Mouse (Mus musculus) kidney, embryonic 15.5 days (tissue): ENCODE measurements around the gene AC129217.1. TPM values are rescaled to one million over a fixed set of nuclear protein-coding genes. Genes with fewer than 3 reads are reported as not detected.
A peak's percentile ranks its signal among the peaks of the same experiment; 100 is the strongest.

ENCODE experiments used
- ATAC-seq: fragments of 200-750 bp; cut with Nextera tagmentation; replicated peaks from 2 replicates; pipeline ENCODE4 v1.8.0; 2017; ENCODE audit warnings: moderate TSS enrichment; ENCODE audit not compliant: low FRiP score
- H3K27ac ChIP-seq: fragments of 300-500 bp; sonication (generic); 2 replicates; pipeline ENCODE4 v1.5.1; 2015; ENCODE audit warnings: mild to moderate bottlenecking, inconsistent platforms
- H3K27me3 ChIP-seq: fragments of 300-500 bp; sonication (generic); 2 replicates; pipeline ENCODE4 v1.6.1; 2015; ENCODE audit warnings: inconsistent platforms
- H3K36me3 ChIP-seq: fragments of 300-500 bp; sonication (generic); 2 replicates; pipeline ENCODE4 v1.6.1; 2015; ENCODE audit warnings: inconsistent platforms
- H3K4me1 ChIP-seq: fragments of 300-500 bp; sonication (generic); 2 replicates; pipeline ENCODE4 v1.6.1; 2015; ENCODE audit warnings: inconsistent platforms
- H3K4me2 ChIP-seq: fragments of 300-500 bp; sonication (generic); 2 replicates; pipeline ENCODE4 v1.6.1; 2015; ENCODE audit warnings: moderate library complexity, mild to moderate bottlenecking, inconsistent platforms
- H3K4me3 ChIP-seq: fragments of 300-500 bp; sonication (generic); replicated peaks from 2 replicates; pipeline ENCODE4 v1.5.1; 2015; ENCODE audit warnings: mild to moderate bottlenecking, inconsistent platforms
- H3K9ac ChIP-seq: fragments of 300-500 bp; sonication (generic); 2 replicates; pipeline ENCODE4 v1.6.1; 2015; ENCODE audit warnings: mild to moderate bottlenecking, inconsistent platforms
- H3K9me3 ChIP-seq: fragments of 300-500 bp; sonication (generic); replicated peaks from 2 replicates; pipeline ENCODE4 v1.6.1; 2016; ENCODE audit warnings: inconsistent platforms
- WGBS: fragments of 180-500 bp; shearing (Covaris S2); methylation state at CpG from one replicate; pipeline ENCODE4 v1.1.7; 2015; ENCODE audit warnings: mixed read lengths; 5-methylcytosine and 5-hydroxymethylcytosine counted together
- polyA plus RNA-seq: library from polyadenylated mRNA; unstranded; fragments of >200 nt; fragmentation: Nextera tagmentation; extraction: Ambion mirVana; gene quantifications from 2 replicates; pipeline ENCODE4 v1.2.1, GENCODE M21; 2015

The AC129217.1 gene
- polyA plus RNA-seq, 1 experiment from 2014 or later = not detected

DNA sequence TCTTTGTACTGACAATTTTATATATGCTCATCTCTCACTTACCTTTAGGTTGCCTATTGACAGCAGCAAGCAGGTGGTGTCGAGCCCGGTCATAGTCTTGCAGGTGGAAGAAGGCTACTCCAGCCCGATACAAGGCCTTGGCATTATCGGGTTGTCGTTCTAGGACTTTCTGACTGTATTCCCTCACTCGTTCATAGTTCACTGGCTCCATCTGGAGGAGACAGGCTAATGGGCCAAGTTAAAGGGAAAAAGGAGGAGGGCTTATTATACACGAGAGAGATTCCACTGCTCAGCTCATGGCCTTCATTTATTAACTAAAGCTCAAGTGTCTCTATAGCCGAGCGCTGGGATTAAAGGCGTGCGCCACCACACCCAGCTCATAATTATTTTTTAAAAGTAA is 13.8 kb upstream of the AC129217.1 start:
- peaks cover 61% of the 10 kb centered on the region for H3K36me3 ChIP-seq
- H3K27me3 ChIP-seq = no peaks in the 10 kb centered on the region
- no peak overlapping the region for H3K4me3 ChIP-seq
- H3K4me1 ChIP-seq = peaks cover 27% of the 10 kb centered on the region
- WGBS = 61% methylated on average over 11 of the region's 11 CpGs
- peak overlapping the region; percentile 27; the same call in 1 of the 2 replicates for H3K27ac ChIP-seq
- no peak overlapping the region for H3K9ac ChIP-seq
- no peaks in the 10 kb centered on the region for H3K9me3 ChIP-seq
- 0 out of 2 replicates have a peak overlapping the region, but pooled peaks have one; percentile 27 for H3K4me2 ChIP-seq
- ATAC-seq = no peak

DNA sequence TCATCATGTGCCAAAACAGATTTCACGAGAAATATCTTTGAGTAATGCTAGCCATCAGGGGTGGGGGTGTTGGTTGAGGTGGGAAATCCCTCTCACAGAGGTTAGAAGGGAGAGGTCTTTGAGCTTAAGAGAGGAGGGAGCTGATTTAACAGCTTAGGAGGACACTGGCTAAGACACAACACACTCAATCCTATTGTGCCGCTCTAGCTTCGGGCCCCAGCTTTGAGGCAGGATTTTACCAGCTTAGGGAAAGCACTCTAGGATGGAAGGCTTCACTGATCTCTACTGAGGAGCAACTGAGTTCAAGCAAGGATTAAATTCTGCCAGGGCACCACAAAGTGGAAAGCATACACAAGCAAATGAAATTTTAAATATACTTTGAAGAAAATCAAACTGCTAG is 12.6 kb upstream of the AC129217.1 start:
- Histone ChIP-seq H3K36me3 (peaks cover 50% of the 10 kb centered on the region), H3K9ac (peak overlapping the region; percentile 28; the same call in 1 of the 2 replicates), H3K27me3 (no peaks in the 10 kb centered on the region), H3K4me2 (peak overlapping the region; percentile 88), H3K4me1 (peaks cover 30% of the 10 kb centered on the region), H3K27ac (no peak overlapping the region), H3K9me3 (no peaks in the 10 kb centered on the region), H3K4me3 (peak overlapping the region; percentile 17; the same call in 1 of the 2 replicates)
- WGBS = 84% methylated on average over 3 of the region's 3 CpGs
- no peak for ATAC-seq

DNA sequence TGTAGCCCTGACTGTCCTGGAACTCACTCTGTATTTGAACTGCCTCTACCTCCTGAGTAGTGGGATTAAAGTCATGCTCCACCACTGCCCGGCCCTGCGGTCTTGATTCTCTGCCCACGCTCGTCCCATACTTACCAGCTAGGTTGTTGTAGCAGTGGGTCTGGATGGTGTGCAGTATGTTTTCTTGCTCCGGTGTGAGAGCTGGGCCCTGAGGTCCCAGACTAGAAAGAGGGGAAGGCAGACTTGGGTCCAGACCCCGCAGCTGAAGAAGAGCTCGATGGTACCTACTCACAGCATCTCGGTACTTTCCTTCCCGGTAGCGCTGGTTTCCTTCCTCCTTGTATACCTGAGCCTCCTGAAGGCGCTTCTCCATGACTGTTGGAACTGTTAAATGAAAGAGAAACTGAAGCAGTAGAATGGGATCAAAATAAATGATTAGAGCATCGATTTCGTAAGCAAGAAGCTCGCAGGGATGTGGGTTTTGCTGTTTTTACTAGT is 11.2 kb upstream of the AC129217.1 start:
- Histone ChIP-seq H3K4me3 (peak overlapping the region; percentile 88), H3K27ac (peak overlapping the region; percentile 100), H3K9me3 (no peaks in the 10 kb centered on the region), H3K4me1 (peaks cover 43% of the 10 kb centered on the region), H3K9ac (peak overlapping the region; percentile 82), H3K36me3 (peaks cover 45% of the 10 kb centered on the region), H3K27me3 (no peaks in the 10 kb centered on the region), H3K4me2 (peak overlapping the region; percentile 88)
- no peak for ATAC-seq
- 19% methylated on average over 14 of the region's 14 CpGs for WGBS

DNA sequence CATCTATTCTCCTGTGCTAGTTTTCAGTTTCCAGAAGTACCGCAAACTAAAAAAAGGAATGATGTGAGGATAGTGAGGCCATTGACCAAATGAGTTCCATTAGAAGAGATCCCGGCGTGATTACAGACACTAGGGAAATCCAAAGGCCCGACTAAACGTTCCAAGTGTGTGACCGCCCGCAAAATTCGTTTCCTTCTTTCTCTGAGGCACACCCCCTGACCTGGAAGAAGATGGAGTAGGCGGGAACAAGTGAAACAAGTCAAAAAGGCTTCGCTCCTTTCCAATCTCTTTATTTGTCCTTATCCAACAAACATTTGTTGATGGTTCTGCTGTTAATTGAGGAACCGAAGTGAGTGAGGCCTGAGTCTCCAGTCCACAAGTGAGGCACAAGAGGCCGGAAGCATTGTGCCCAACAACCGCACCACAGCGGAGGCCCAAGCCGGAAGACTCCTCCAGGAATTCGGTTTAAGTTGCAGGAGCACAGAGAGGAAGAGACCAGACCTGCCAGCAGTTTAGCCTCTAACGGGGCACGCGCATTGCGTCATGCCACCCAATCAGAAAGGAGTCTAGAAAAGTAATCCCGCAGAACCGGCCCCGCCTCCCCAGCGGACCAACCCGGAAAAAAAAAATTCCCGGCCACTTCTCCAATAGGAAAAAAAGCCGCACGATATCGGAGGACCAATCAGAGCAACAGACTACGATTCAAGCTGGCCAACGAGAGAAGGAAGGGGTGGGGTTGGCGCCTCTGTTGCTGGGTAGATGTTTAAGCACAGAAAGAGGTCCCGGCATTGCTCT is 10.6 kb upstream of the AC129217.1 start, which contains the start of gene Ttc9c:
Gene Ttc9c, minus strand, starts transcription at position 533 of the 795 bp plus-strand sequence.
- WGBS = under 1% methylated on average over 33 of the region's 33 CpGs
- H3K27ac ChIP-seq = peak within 1 kb of the TSS; percentile 100
- no peaks in the 10 kb centered on the region for H3K9me3 ChIP-seq
- peak; percentile 93 for ATAC-seq
- no peaks in the 10 kb centered on the region for H3K27me3 ChIP-seq
- H3K9ac ChIP-seq = peak within 1 kb of the TSS; percentile 99
- peak within 1 kb of the TSS; percentile 88 for H3K4me3 ChIP-seq
- H3K36me3 ChIP-seq = peaks cover 45% of the 10 kb centered on the region
- peak within 1 kb of the TSS; percentile 88 for H3K4me2 ChIP-seq
- H3K4me1 ChIP-seq = peaks cover 44% of the 10 kb centered on the region

DNA sequence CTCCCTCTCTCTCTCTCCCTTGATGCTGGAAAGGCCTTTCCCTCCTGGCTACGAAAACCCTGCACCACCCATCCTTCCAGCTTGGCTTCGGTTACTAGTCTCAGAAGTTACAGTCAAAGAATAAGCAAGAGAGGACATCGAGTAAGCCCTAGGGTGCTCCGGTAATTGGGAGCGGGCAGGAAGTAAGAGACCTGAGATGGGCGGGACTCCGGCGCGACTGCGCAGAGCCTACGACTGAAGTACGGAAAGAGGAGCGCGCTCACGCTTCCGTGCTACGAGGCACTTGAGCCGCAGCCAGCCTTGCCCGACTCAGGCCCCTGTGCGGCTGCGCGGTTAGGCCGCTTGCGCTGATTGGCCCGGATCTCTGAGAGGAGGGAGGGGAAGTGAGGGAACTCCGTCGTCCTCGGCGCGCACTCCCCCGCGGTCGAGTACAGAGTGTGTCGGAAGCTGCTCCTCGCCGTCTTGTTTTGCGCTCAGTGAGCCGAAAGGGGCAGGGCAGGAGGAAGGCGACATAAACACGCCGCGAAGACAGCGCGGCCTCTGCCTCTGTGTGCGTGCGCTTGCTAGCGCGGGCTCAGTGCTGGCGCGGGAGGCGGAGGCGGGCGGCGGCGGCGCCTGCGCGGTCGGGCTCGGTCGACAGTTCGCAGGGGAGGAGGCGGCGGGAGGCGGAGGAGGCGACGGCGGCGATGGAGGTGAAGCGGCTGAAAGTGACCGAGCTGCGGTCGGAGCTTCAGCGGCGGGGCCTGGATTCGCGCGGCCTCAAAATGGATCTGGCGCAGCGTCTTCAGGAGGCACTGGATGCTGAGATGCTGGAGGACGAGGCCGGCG is 9.8 kb upstream of the AC129217.1 start, which contains the start of gene Hnrnpul2:
Gene Hnrnpul2, plus strand, starts transcription at position 415 of the 828 bp plus-strand sequence.
- H3K4me2 ChIP-seq = peak within 1 kb of the TSS; percentile 88
- no peaks in the 10 kb centered on the region for H3K27me3 ChIP-seq
- peaks cover 46% of the 10 kb centered on the region for H3K36me3 ChIP-seq
- peaks cover 44% of the 10 kb centered on the region for H3K4me1 ChIP-seq
- H3K27ac ChIP-seq = peak within 1 kb of the TSS; percentile 100
- ATAC-seq = peak; percentile 95
- no peaks in the 10 kb centered on the region for H3K9me3 ChIP-seq
- peak within 1 kb of the TSS; percentile 88 for H3K4me3 ChIP-seq
- peak within 1 kb of the TSS; percentile 99 for H3K9ac ChIP-seq
- under 1% methylated on average over 83 of the region's 83 CpGs for WGBS

DNA sequence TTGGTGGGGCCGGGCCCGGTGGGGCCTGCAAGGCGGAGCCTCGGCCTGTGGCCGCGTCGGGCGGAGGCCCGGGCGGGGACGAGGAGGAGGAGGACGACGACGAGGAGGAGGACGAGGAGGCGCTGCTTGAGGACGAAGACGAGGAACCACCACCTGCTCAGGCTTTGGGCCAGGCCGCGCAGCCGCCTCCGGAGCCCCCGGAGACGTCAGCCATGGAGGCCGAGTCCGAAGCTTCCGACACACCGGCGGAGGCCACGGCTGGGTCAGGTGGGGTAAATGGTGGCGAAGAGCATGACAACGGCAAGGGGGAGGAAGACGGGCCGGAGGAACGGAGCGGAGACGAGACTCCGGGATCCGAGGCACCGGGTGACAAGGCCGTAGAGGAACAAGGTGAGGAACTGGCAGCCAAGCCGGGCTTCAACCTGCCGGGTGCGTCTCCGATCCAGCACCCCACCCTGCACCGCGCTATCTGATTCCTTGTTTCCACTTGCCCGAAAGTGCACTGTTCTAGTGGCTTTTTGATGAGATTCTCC is 9.1 kb upstream of the AC129217.1 start:
- H3K36me3 ChIP-seq = peaks cover 46% of the 10 kb centered on the region
- peaks cover 42% of the 10 kb centered on the region for H3K4me1 ChIP-seq
- H3K9me3 ChIP-seq = no peaks in the 10 kb centered on the region
- H3K27ac ChIP-seq = peak overlapping the region; percentile 100
- H3K4me2 ChIP-seq = peak overlapping the region; percentile 88
- H3K27me3 ChIP-seq = no peaks in the 10 kb centered on the region
- peak overlapping the region; percentile 99 for H3K9ac ChIP-seq
- peak; percentile 20 for ATAC-seq
- peak overlapping the region; percentile 88 for H3K4me3 ChIP-seq
- under 1% methylated on average over 48 of the region's 48 CpGs for WGBS

DNA sequence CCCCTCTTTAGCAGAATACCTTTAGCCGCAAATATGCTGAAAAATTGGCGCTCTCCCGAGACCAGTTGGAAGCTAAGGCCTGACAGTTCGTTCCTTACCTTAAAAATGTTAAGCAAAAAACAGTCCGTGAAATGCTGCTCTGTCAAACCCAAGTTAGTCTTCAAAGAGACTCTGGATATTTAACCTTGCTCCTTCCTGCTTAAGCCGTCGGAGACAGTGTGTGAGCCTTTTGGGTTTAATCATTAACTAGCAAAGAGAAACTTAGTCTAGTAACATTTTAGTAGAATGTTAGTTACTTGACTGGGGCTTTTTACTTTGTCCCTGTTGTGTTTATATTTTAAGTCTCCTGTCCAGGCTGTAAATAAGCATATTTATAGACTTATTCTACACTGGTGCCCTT is 8.4 kb upstream of the AC129217.1 start:
- ATAC-seq = no peak
- under 1% methylated on average over 7 of the region's 7 CpGs for WGBS
- Histone ChIP-seq H3K4me1 (peaks cover 35% of the 10 kb centered on the region), H3K9me3 (no peaks in the 10 kb centered on the region), H3K27ac (peak overlapping the region; percentile 100), H3K9ac (peak overlapping the region; percentile 99), H3K4me3 (peak overlapping the region; percentile 88), H3K27me3 (no peaks in the 10 kb centered on the region), H3K36me3 (peaks cover 46% of the 10 kb centered on the region), H3K4me2 (peak overlapping the region; percentile 88)

DNA sequence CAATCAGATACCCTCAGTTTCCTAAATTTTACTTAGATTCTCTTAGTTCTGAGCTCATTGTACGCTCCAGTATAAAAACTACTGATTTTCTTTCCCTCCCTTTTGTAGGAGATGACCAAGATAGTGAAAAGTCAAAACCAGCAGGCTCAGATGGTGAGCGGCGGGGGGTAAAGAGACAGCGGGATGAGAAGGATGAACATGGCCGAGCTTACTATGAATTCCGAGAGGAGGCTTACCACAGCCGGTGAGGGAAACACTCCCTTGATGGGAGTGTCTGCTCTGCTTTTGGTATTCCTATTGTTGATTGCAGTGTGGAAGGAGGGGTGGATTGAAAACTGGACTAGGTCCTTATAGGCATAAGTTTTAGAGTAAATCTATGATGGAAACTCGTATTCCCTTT is 6.9 kb upstream of the AC129217.1 start:
- Histone ChIP-seq H3K36me3 (peaks cover 51% of the 10 kb centered on the region), H3K4me2 (peak overlapping the region; percentile 88), H3K27ac (no peak overlapping the region), H3K4me3 (peak overlapping the region; percentile 88), H3K27me3 (no peaks in the 10 kb centered on the region), H3K9me3 (no peaks in the 10 kb centered on the region), H3K9ac (0 out of 2 replicates have a peak overlapping the region, but pooled peaks have one; percentile 2), H3K4me1 (peaks cover 23% of the 10 kb centered on the region)
- WGBS = 78% methylated on average over 8 of the region's 8 CpGs
- ATAC-seq = no peak

DNA sequence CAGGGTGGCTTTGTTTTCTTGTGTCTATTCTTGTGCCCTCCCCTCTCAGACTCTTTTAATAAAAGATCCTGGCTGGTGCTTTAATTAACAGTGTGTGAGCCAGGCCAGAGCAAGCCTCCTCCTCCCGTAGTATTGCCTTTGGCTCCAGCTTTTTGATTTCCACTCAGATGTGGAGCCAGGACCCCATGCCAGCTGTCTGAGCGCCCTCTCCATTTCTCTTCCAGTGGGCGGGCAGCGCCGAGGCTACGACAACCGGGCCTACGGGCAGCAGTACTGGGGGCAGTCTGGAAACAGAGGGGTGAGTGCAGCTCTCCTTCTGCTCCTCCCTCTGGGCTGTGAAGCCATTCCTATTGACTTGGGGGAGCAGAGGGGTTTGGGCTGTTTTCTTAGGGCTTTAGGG is 1.1 kb downstream of the AC129217.1 start:
- 93% methylated on average over 8 of the region's 8 CpGs for WGBS
- peaks cover 100% of the 10 kb centered on the region for H3K36me3 ChIP-seq
- H3K27me3 ChIP-seq = no peaks in the 10 kb centered on the region
- H3K9me3 ChIP-seq = no peaks in the 10 kb centered on the region
- no peak overlapping the region for H3K9ac ChIP-seq
- no peak overlapping the region for H3K4me3 ChIP-seq
- H3K4me1 ChIP-seq = no peaks in the 10 kb centered on the region
- H3K4me2 ChIP-seq = no peak overlapping the region
- ATAC-seq = no peak
- no peak overlapping the region for H3K27ac ChIP-seq

DNA sequence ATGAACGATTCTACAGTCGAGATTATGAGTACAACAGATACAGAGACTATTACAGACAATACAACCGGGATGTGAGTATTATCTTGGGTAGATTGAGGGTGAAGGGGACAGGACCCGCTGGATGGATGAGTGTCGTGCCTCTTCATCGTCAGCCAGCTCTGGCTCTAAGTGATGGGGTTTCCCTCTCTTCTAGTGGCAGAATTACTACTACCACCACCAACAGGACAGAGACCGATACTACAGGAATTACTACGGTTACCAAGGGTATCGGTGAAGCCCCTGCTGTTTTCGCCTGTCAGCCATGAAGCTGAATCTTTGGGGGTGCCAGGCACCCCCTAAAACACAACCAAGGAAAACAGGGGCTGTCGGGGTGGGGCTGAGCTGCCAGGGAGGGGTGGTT is 1.7 kb downstream of the AC129217.1 start:
- Histone ChIP-seq H3K9me3 (no peaks in the 10 kb centered on the region), H3K4me3 (no peak overlapping the region), H3K9ac (no peak overlapping the region), H3K36me3 (peaks cover 100% of the 10 kb centered on the region), H3K27me3 (no peaks in the 10 kb centered on the region), H3K27ac (no peak overlapping the region), H3K4me1 (no peaks in the 10 kb centered on the region), H3K4me2 (no peak overlapping the region)
- ATAC-seq = no peak
- 83% methylated on average over 11 of the region's 11 CpGs for WGBS

DNA sequence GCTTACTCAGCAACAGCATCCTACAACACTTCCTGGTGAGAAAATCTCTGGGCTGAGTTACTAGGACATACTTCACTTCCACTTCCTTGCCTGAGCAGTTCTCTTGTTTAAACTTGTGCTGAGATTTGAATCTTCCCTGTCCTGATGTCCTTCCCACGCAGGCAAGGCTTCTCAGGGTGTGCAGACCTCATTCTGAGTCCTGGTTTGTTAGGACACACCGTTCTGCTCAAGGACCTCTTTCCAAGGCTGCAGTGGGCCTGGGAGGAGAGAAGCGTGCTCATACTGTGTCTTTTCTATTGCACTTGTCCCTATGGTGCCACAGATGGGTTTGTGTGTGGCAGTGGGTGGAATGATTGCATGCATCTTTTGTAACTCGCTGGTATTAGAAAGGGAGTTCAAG is 3.4 kb downstream of the AC129217.1 start:
- 93% methylated on average over 4 of the region's 4 CpGs for WGBS
- H3K27ac ChIP-seq = no peak overlapping the region
- H3K9me3 ChIP-seq = no peaks in the 10 kb centered on the region
- peaks cover 4% of the 10 kb centered on the region for H3K4me1 ChIP-seq
- no peak overlapping the region for H3K9ac ChIP-seq
- no peak for ATAC-seq
- no peaks in the 10 kb centered on the region for H3K27me3 ChIP-seq
- H3K4me3 ChIP-seq = no peak overlapping the region
- no peak overlapping the region for H3K4me2 ChIP-seq
- H3K36me3 ChIP-seq = peaks cover 83% of the 10 kb centered on the region
